Mouse (Mus musculus) intestine, postnatal 0 days (tissue): ENCODE data around the gene Spata18. TPM values are rescaled to one million over a fixed set of nuclear protein-coding genes. Genes with fewer than 3 reads are reported as not detected.

Experiments used
- ATAC-seq: fragments of 200-750 bp; cut with Nextera tagmentation; 2 replicates; pipeline ENCODE4 v1.8.0; 2017; ENCODE audit warnings: mild to moderate bottlenecking, moderate TSS enrichment, moderate library complexity
- H3K27ac ChIP-seq: fragments of 300-500 bp; sonication (generic); 2 replicates; pipeline ENCODE4 v1.5.1; 2014; ENCODE audit warnings: mild to moderate bottlenecking, low read depth, low read length, moderate library complexity
- H3K27me3 ChIP-seq: fragments of 300-500 bp; sonication (generic); replicated peaks from 2 replicates; pipeline ENCODE4 v1.6.1; 2014; ENCODE audit warnings: low read length, mixed read lengths; ENCODE audit not compliant: control insufficient read depth, insufficient read depth
- H3K36me3 ChIP-seq: fragments of 300-500 bp; sonication (generic); 2 replicates; pipeline ENCODE4 v1.6.1; 2014; ENCODE audit warnings: mild to moderate bottlenecking, moderate library complexity; ENCODE audit not compliant: control insufficient read depth, insufficient read depth
- H3K4me1 ChIP-seq: fragments of 300-500 bp; sonication (generic); replicated peaks from 2 replicates; pipeline ENCODE4 v1.6.1; 2014; ENCODE audit warnings: antibody characterized with exemption, low read length, mixed read lengths; ENCODE audit not compliant: control insufficient read depth, insufficient read depth
- H3K4me2 ChIP-seq: fragments of 300-500 bp; sonication (generic); replicated peaks from 2 replicates; pipeline ENCODE4 v1.6.1; 2014; ENCODE audit warnings: low read depth, mild to moderate bottlenecking, moderate library complexity
- H3K4me3 ChIP-seq: fragments of 300-500 bp; sonication (generic); 2 replicates; pipeline ENCODE4 v1.5.1; 2014; ENCODE audit warnings: low read depth, low read length
- H3K9ac ChIP-seq: fragments of 300-500 bp; sonication (generic); 2 replicates; pipeline ENCODE4 v1.6.1; 2014; ENCODE audit warnings: mild to moderate bottlenecking, low read depth, low read length
- H3K9me3 ChIP-seq: fragments of 300-500 bp; sonication (generic); 2 replicates; pipeline ENCODE4 v1.6.1; 2016; ENCODE audit warnings: mixed run types; ENCODE audit not compliant: control insufficient read depth
- CTCF ChIP-seq: sonication (generic); IDR thresholded peaks from 2 replicates; pipeline ENCODE4 v1.5.1; 2016; ENCODE audit warnings: low read depth, mild to moderate bottlenecking, control low read depth, antibody characterized with exemption, moderate library complexity
- WGBS: fragments of 180-500 bp; shearing (Covaris S2); extraction: QIAGEN DNeasy Blood & Tissue Kit; methylation state at CpG from one replicate; pipeline ENCODE4 v1.1.7; 2014; 5-methylcytosine and 5-hydroxymethylcytosine counted together
- polyA plus RNA-seq: library from polyadenylated mRNA; unstranded; fragments of >200 nt; fragmentation: Nextera tagmentation; extraction: Ambion mirVana; gene quantifications from 2 replicates; pipeline ENCODE4 v1.2.1, GENCODE M21; 2015

Gene Spata18
- polyA plus RNA-seq, 1 experiment from 2014 or later: 0.18 TPM

DNA sequence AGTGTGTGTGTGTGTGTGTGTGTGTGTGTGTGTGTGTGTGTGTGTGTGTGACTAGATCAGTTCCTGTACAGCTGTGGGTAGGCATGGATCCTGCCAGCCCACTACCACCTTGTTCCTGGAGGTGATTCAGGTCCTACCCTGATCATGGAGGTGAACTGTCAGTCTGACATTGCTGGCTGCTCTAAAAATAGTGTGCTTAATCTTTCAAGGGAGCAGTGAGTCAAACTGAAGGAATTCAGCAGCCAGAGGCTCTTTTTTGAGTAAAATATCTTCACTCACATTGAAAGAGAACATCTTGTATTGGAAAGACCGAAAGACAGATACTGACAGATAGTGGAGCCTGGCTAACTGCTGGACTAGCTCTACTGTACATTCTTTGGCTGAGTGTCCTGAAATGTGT is 37.4 kb downstream of the Spata18 start:
- no peaks in the 10 kb centered on the region for H3K9me3 ChIP-seq
- no peak for ATAC-seq
- no peak for TF ChIP-seq CTCF
- no peaks in the 10 kb centered on the region for H3K4me1 ChIP-seq
- no peak overlapping the region for H3K4me2 ChIP-seq
- no peak overlapping the region for H3K27ac ChIP-seq
- H3K27me3 ChIP-seq: no peaks in the 10 kb centered on the region
- 79% methylated on average over 1 of the region's 1 CpGs for WGBS
- no peak overlapping the region for H3K4me3 ChIP-seq
- H3K9ac ChIP-seq: no peak overlapping the region
- no peaks in the 10 kb centered on the region for H3K36me3 ChIP-seq

DNA sequence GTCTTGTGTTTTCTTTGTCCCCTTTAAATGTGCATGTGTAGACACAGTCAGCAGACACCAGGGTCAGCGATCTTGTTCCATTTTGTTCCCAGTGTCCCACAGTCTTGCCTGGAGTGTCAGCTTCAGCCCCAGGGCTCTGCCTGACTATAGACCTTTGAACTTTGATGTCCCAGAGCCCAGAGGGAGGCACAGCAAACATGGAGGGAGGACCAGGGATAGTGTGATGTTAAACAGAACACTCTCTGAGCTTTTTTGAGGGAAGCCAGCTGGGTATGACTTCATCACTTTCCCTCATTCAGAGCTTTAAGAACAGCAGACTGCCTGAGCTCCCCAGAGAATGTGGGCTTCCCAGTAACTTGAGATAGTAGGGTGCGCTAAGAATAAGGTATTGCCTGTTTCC is 39.0 kb downstream of the Spata18 start:
- 45% methylated on average over 2 of the region's 2 CpGs for WGBS
- Histone ChIP-seq H3K4me3 (no peak overlapping the region), H3K27me3 (no peaks in the 10 kb centered on the region), H3K4me1 (no peaks in the 10 kb centered on the region), H3K36me3 (no peaks in the 10 kb centered on the region), H3K9me3 (no peaks in the 10 kb centered on the region), H3K9ac (no peak overlapping the region), H3K27ac (no peak overlapping the region), H3K4me2 (no peak overlapping the region)
- no peak for ATAC-seq
- no peak for TF ChIP-seq CTCF

DNA sequence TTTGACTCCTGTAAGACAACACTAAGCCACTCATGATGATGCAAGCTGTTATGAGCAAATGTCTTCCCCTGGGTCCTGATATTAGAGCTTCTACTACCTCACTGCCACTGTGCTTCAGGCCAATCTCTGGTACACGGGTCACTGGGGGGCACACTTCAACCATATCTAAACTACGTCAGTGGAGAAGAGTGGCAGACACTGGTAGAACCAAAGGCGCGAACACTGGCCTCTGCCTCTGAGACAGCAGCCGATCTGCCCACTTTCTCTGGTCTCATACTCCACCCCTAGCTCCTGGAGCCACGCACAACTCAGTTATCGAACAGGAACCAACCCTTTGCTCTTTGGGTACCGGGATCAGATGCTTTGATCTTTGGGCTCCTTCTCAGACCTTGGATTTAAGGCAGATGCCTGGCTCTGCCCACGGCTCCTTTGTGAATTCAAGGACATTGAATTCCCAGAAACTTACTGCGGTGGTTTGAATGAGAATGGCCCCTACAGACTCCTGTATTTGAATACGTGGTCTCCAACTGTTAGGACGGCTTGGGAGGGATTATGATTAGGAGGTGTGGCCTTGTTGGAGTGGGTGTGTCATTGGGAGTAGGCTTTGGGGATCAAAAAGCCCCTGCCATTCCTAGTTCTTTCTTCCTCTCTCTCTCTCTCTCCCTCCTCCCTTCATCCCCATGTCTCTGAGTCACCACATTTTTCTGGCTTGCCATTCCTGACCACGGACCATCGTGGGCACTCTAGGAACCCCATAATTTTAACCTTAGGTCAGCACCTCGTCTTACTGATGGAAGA is 40.7 kb downstream of the Spata18 start:
- Histone ChIP-seq H3K27me3 (no peaks in the 10 kb centered on the region), H3K4me1 (no peaks in the 10 kb centered on the region), H3K9me3 (no peaks in the 10 kb centered on the region), H3K36me3 (no peaks in the 10 kb centered on the region), H3K4me2 (no peak overlapping the region), H3K9ac (no peak overlapping the region), H3K4me3 (no peak overlapping the region), H3K27ac (no peak overlapping the region)
- no peak for TF ChIP-seq CTCF
- 52% methylated on average over 15 of the region's 15 CpGs for WGBS
- no peak for ATAC-seq

DNA sequence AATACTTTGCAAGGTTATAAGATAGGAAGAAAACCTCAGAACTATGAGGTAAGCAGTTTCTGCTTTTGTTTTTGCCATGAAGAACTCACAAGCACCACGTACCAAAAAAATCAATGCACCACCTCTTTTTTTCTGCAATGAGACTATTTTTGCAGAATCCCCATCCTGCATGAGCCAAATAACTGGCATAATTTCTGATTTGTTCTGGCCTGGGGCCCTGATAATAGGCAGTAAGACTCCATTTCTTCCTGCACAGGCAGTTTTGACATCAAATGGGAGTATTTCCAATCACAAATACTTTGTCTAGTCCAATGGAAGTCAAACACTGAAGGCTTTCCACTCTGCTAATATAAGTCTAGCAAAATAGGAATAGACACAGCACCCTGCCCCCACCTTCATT is 42.6 kb downstream of the Spata18 start:
- no peak overlapping the region for H3K4me2 ChIP-seq
- H3K9me3 ChIP-seq: no peaks in the 10 kb centered on the region
- no peak overlapping the region for H3K9ac ChIP-seq
- 75% methylated on average over 1 of the region's 1 CpGs for WGBS
- no peak overlapping the region for H3K4me3 ChIP-seq
- TF ChIP-seq CTCF: no peak
- no peaks in the 10 kb centered on the region for H3K27me3 ChIP-seq
- H3K36me3 ChIP-seq: no peaks in the 10 kb centered on the region
- no peak for ATAC-seq
- H3K27ac ChIP-seq: no peak overlapping the region
- no peaks in the 10 kb centered on the region for H3K4me1 ChIP-seq

DNA sequence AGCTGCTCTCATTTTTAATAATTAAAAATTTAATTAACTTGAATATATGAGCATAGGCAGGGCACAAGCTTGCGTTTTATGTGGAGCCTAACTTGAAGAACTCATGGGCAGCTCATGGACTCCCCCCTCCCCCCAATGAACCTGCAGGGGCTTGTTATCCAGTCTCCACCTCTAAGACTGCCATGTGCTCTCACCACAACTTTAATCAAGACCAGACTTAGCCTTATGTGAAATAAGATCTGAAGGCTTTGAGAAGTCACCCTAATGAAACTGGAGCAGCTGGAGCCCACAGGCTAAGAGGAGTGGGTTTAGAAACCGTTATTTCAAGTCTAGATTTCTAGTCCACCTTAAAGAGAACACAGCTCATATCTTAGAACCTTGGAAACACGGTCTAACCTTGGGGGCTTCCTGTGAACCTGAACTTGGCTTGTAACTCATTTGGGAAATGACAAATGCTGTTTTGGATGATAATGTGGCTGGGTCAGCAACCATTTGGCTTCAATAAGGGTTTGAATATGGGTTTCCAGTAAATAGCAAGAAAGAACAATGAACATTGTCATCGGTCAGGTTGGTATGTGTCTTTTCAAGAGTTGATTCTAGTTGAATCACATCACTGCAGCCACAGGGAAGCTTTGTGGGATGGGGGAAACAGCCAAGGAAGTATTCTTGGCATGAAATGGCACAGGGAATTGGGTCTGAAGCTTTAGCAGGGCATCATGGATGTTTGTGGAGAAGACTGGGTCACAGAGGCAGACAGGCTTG is 43.3 kb downstream of the Spata18 start:
- no peaks in the 10 kb centered on the region for H3K36me3 ChIP-seq
- H3K27me3 ChIP-seq: no peaks in the 10 kb centered on the region
- no peak overlapping the region for H3K27ac ChIP-seq
- no peaks in the 10 kb centered on the region for H3K9me3 ChIP-seq
- TF ChIP-seq CTCF: no peak
- ATAC-seq: no peak
- no peak overlapping the region for H3K4me3 ChIP-seq
- 84% methylated on average over 4 of the region's 4 CpGs for WGBS
- H3K4me2 ChIP-seq: no peak overlapping the region
- H3K4me1 ChIP-seq: no peaks in the 10 kb centered on the region
- no peak overlapping the region for H3K9ac ChIP-seq

DNA sequence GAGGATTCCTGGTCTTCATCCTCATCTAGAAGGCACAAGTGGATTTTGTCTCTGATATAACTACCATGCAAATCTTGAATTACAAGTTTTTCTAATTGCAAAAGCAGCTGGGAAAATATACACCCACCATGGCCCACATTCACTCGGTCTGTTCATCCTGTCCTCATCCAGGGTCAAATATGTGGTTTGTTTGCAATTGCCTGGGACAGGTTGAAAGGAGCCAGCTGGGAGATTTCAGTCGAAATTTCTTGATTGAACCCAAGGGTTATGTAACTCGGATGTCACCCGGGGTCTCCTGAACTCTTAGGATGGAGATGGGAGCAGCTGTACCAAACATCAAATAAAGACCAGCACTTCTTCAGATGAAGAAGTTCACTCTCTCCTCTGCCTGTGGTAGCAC is 46.5 kb downstream of the Spata18 start:
- H3K4me2 ChIP-seq: no peak overlapping the region
- no peaks in the 10 kb centered on the region for H3K27me3 ChIP-seq
- no peaks in the 10 kb centered on the region for H3K36me3 ChIP-seq
- H3K9ac ChIP-seq: no peak overlapping the region
- no peak for ATAC-seq
- no peaks in the 10 kb centered on the region for H3K4me1 ChIP-seq
- no peaks in the 10 kb centered on the region for H3K9me3 ChIP-seq
- WGBS: 57% methylated on average over 4 of the region's 4 CpGs
- TF ChIP-seq CTCF: no peak
- no peak overlapping the region for H3K4me3 ChIP-seq
- H3K27ac ChIP-seq: no peak overlapping the region
